Mouse (Mus musculus) stomach, postnatal 0 days (tissue): ENCODE measurements at regions not wholly inside any gene's neighbourhood (a gene's known extent, or its start where the extent isn't known, plus 50 kb on each side); places are given as distances from the start of the nearest gene placed in this dataset.

Experiments used
- ATAC-seq: fragments of 200-750 bp; cut with Nextera tagmentation; 2 replicates; pipeline ENCODE4 v1.8.0; 2017; ENCODE audit not compliant: low FRiP score, low TSS enrichment
- DNase-seq: peaks from one replicate; pipeline ENCODE4 v3.0.0-alpha.2; 2016; ENCODE audit warnings: low spot score
- H3K27ac ChIP-seq: fragments of 300-500 bp; sonication (generic); replicated peaks from 2 replicates; pipeline ENCODE4 v1.5.1; 2014; ENCODE audit warnings: mild to moderate bottlenecking, control low read depth
- H3K27me3 ChIP-seq: fragments of 300-500 bp; sonication (generic); 2 replicates; pipeline ENCODE4 v1.6.1; 2014; ENCODE audit warnings: low read length; ENCODE audit not compliant: control insufficient read depth, insufficient read depth
- H3K36me3 ChIP-seq: fragments of 300-500 bp; sonication (generic); 2 replicates; pipeline ENCODE4 v1.6.1; 2014; ENCODE audit warnings: low read length, mixed read lengths; ENCODE audit not compliant: control insufficient read depth, insufficient read depth
- H3K4me1 ChIP-seq: fragments of 300-500 bp; sonication (generic); replicated peaks from 2 replicates; pipeline ENCODE4 v1.6.1; 2014; ENCODE audit warnings: antibody characterized with exemption; ENCODE audit not compliant: control insufficient read depth, insufficient read depth
- H3K4me2 ChIP-seq: fragments of 300-500 bp; sonication (generic); replicated peaks from 2 replicates; pipeline ENCODE4 v1.6.1; 2014; ENCODE audit warnings: low read depth, mild to moderate bottlenecking, control low read depth, moderate library complexity
- H3K4me3 ChIP-seq: fragments of 300-500 bp; sonication (generic); 2 replicates; pipeline ENCODE4 v1.5.1; 2014; ENCODE audit warnings: low read depth, low read length, control low read depth
- H3K9ac ChIP-seq: fragments of 300-500 bp; sonication (generic); 2 replicates; pipeline ENCODE4 v1.6.1; 2014; ENCODE audit warnings: mild to moderate bottlenecking, low read length, control low read depth, mixed read lengths
- H3K9me3 ChIP-seq: fragments of 300-500 bp; sonication (generic); 2 replicates; pipeline ENCODE4 v1.6.1; 2016; ENCODE audit warnings: low read length; ENCODE audit not compliant: control insufficient read depth
- CTCF ChIP-seq: IDR thresholded peaks from 2 replicates; pipeline ENCODE4 v1.5.1; 2016; ENCODE audit warnings: antibody characterized with exemption, low read depth, mild to moderate bottlenecking, moderate library complexity
- EP300 ChIP-seq: optimal IDR thresholded peaks from 2 replicates; pipeline ENCODE3; 2016; ENCODE audit warnings: antibody characterized with exemption
- WGBS: fragments of 180-500 bp; shearing (Covaris S2); extraction: QIAGEN DNeasy Blood & Tissue Kit; methylation state at CpG from one replicate; pipeline ENCODE4 v1.1.7; 2014; 5-methylcytosine and 5-hydroxymethylcytosine counted together

DNA sequence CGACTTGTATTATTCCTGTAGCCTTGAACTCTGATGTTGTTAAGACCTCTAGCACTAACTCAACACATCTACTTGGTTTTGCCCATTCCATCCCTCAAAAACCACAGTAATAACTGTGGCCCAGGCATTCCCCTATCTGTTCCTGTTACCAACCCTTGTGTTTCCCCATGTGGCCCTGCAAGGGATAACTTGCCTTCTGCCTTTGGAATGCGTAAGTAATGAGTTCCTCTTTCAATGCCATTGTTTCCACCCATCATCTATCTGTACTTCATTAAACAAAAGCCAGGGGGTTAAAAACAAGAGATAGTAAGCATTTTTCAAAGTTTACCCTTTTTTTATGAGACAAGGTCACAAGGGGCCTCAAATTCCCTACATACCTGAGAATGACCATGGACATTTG lies 60.5 kb upstream of the 1110032F04Rik start:
- Histone ChIP-seq H3K36me3 (no peaks in the 10 kb centered on the region), H3K4me2 (no peak overlapping the region), H3K9ac (no peak overlapping the region), H3K9me3 (no peaks in the 10 kb centered on the region), H3K4me3 (no peak overlapping the region), H3K4me1 (no peaks in the 10 kb centered on the region), H3K27me3 (no peaks in the 10 kb centered on the region), H3K27ac (no peak overlapping the region)
- TF ChIP-seq EP300: no peak
- no peak for TF ChIP-seq CTCF
- ATAC-seq (no peak), DNase-seq (no peak)
- WGBS: 88% methylated on average over 2 of the region's 2 CpGs

- Histone ChIP-seq H3K9ac (no peak overlapping the region), H3K4me2 (no peak overlapping the region), H3K4me1 (no peaks in the 10 kb centered on the region), H3K36me3 (no peaks in the 10 kb centered on the region), H3K27me3 (no peaks in the 10 kb centered on the region), H3K27ac (no peak overlapping the region), H3K9me3 (no peaks in the 10 kb centered on the region), H3K4me3 (no peak overlapping the region)
- 86% methylated on average over 3 of the region's 3 CpGs for WGBS
- TF ChIP-seq EP300 (no peak), CTCF (no peak)
- ATAC-seq (no peak), DNase-seq (no peak)
Measured at GRCm38 (mm10) chr3:68813461-68813860, 55.9 kb upstream of the 1110032F04Rik start.

DNA sequence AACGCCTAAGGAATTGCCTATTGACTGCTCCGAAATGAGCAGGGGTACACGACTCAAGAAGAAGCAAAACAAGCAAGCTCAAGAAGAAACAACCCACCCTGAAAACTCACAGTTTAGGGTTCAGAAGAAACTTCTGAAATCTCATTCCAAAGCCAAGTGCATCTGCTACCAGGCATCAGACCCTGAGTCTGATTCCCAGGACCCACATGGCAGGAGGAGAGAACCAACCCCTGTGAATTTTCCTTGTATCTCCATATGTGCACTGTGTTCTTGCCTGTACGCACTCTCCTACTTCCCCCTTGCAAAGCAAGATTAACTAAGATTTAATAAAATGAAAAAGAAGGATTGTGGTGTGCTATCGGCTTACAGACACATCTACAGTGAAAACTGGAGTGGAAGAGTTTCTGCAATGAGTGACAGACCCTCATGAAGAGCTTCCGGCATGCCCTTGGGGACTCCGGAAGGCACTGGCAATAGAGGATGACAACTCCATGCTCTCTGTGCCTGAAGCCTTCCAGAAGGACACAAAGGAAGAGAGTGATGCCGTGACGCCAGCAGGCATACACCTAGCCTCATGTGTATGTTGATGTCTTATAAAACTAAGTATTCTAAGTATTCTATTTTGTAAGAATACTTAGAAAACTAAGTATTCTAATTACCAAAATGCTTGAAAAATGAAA lies 55.2 kb upstream of the 1110032F04Rik start:
- 88% methylated on average over 9 of the region's 9 CpGs for WGBS
- DNase-seq (no peak), ATAC-seq (no peak)
- no peak overlapping the region for H3K27ac ChIP-seq
- H3K27me3 ChIP-seq: no peaks in the 10 kb centered on the region
- no peak overlapping the region for H3K9ac ChIP-seq
- H3K4me1 ChIP-seq: no peaks in the 10 kb centered on the region
- no peaks in the 10 kb centered on the region for H3K36me3 ChIP-seq
- H3K4me2 ChIP-seq: no peak overlapping the region
- H3K4me3 ChIP-seq: no peak overlapping the region
- TF ChIP-seq EP300 (no peak), CTCF (no peak)
- no peaks in the 10 kb centered on the region for H3K9me3 ChIP-seq

GRCm38 (mm10) chr3:68815621-68816020 lies 53.8 kb upstream of the 1110032F04Rik start:
- TF ChIP-seq CTCF: no peak
- TF ChIP-seq EP300: no peak
- Histone ChIP-seq H3K4me1 (no peaks in the 10 kb centered on the region), H3K27me3 (no peaks in the 10 kb centered on the region), H3K4me2 (no peak overlapping the region), H3K4me3 (no peak overlapping the region), H3K27ac (no peak overlapping the region), H3K9ac (no peak overlapping the region), H3K36me3 (no peaks in the 10 kb centered on the region), H3K9me3 (no peaks in the 10 kb centered on the region)
- DNase-seq (no peak), ATAC-seq (no peak)
- 87% methylated on average over 6 of the region's 6 CpGs for WGBS

- Histone ChIP-seq H3K4me3 (no peak overlapping the region), H3K4me1 (no peaks in the 10 kb centered on the region), H3K9me3 (no peaks in the 10 kb centered on the region), H3K9ac (no peak overlapping the region), H3K36me3 (no peaks in the 10 kb centered on the region), H3K27me3 (no peaks in the 10 kb centered on the region), H3K4me2 (no peak overlapping the region), H3K27ac (no peak overlapping the region)
- ATAC-seq (no peak), DNase-seq (no peak)
- 57% methylated on average over 2 of the region's 2 CpGs for whole genome bisulfite sequencing
- TF ChIP-seq EP300: no peak
- no peak for TF ChIP-seq CTCF
Measured at GRCm38 (mm10) chr3:68817321-68817720, 52.1 kb upstream of the 1110032F04Rik start.
